Mouse (Mus musculus) C2C12 (cell line): ENCODE results near the gene Kifc3.

Experiments
- MAX ChIP-seq: IDR thresholded peaks from one replicate; pipeline ENCODE4 v1.6.1; 2011; ENCODE audit warnings: mild to moderate bottlenecking, control low read depth
- MYOD1 ChIP-seq: IDR thresholded peaks from one replicate; pipeline ENCODE4 v1.6.1; 2011; ENCODE audit warnings: low read depth; ENCODE audit not compliant: control insufficient read depth, insufficient read length

DNA sequence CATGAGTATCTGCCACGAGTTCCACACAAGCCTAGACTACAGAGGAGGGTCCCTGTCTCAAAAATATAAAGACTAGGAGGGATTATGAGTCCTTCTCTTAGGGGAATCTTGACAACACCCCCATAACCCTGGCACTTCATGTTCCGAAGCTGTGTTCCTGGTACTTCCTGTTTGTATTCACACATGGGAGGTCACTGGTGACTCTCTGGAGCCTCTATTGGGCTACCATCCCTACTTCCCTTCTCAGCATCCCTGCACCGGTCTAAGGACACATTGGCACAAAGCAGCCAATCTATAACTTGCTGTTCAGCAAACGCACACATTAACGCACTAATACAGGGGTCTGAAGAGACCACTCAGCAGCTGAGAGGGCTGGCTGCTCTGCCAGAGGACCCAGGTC is 70.6 kb downstream of the Kifc3 start:
- TF ChIP-seq MYOD1 (no peak), MAX (no peak)
